Mouse (Mus musculus) cortical plate, adult 2 months (tissue): ENCODE data around the gene Syce2. TPM values are rescaled to one million over a fixed set of nuclear protein-coding genes. Genes with fewer than 3 reads are reported as not detected.

Experiments
- H3K27ac ChIP-seq: fragments of 200-500 bp; 2 replicates; pipeline ENCODE4 v1.5.1; 2012; ENCODE audit warnings: low read length, control low read depth, inconsistent platforms; ENCODE audit not compliant: insufficient read depth
- H3K4me1 ChIP-seq: fragments of 200-500 bp; 2 replicates; pipeline ENCODE4 v1.6.1; 2011; ENCODE audit warnings: low read length; ENCODE audit not compliant: control insufficient read depth, insufficient read depth
- H3K4me3 ChIP-seq: fragments of 200-500 bp; 2 replicates; pipeline ENCODE4 v1.5.1; 2011; ENCODE audit warnings: mild to moderate bottlenecking, low read length, control low read depth; ENCODE audit not compliant: insufficient read depth
- CTCF ChIP-seq: fragments of 200-500 bp; IDR thresholded peaks from 2 replicates; pipeline ENCODE4 v1.5.1; 2011; ENCODE audit warnings: mild to moderate bottlenecking, control low read depth, low read length; ENCODE audit not compliant: insufficient read depth; ENCODE audit errors: extremely low read depth
- POLR2A ChIP-seq: fragments of 200-500 bp; IDR thresholded peaks from 2 replicates; pipeline ENCODE4 v1.6.1; 2011; ENCODE audit warnings: mild to moderate bottlenecking, low read length, control low read depth; ENCODE audit not compliant: insufficient read depth; ENCODE audit errors: extremely low read depth
- polyA plus RNA-seq: library from polyadenylated mRNA; depleted of rRNA; stranded (reverse); fragments of >200 nt; gene quantifications from 2 replicates; pipeline ENCODE4 v1.2.3, GENCODE M21; 2012

The Syce2 gene
- polyA plus RNA-seq, 1 experiment: 3.7 TPM

- no peak for TF ChIP-seq CTCF
- TF ChIP-seq POLR2A: no peak
- H3K4me3 ChIP-seq: no peak overlapping the region
- no peaks in the 10 kb centered on the region for H3K4me1 ChIP-seq
- no peak overlapping the region for H3K27ac ChIP-seq
These were observed 30.4 kb upstream of the Syce2 start for GRCm38 (mm10) chr8:84841514-84841913.

GRCm38 (mm10) chr8:84844397-84845070, 27.4 kb upstream of the Syce2 start:
- no peak for TF ChIP-seq CTCF
- no peak for TF ChIP-seq POLR2A
- Histone ChIP-seq H3K4me3 (no peak overlapping the region; the same call in 1 of the 2 replicates), H3K27ac (no peak overlapping the region), H3K4me1 (no peaks in the 10 kb centered on the region)

GRCm38 (mm10) chr8:84845355-84846093, 26.4 kb upstream of the Syce2 start:
- TF ChIP-seq POLR2A: no peak
- TF ChIP-seq CTCF: 0 out of 2 replicates have a peak, but pooled peaks have one; percentile 16
- H3K4me3 ChIP-seq: peak overlapping the region; percentile 86
- H3K4me1 ChIP-seq: no peaks in the 10 kb centered on the region
- 0 out of 2 replicates have a peak overlapping the region, but pooled peaks have one; percentile 13 for H3K27ac ChIP-seq

GRCm38 (mm10) chr8:84846094-84846721, 25.7 kb upstream of the Syce2 start:
- Histone ChIP-seq H3K4me3 (peak overlapping the region; percentile 86), H3K4me1 (no peaks in the 10 kb centered on the region), H3K27ac (peak overlapping the region; percentile 13)
- TF ChIP-seq CTCF (no peak), POLR2A (no peak)

GRCm38 (mm10) chr8:84846722-84847572, 25.0 kb upstream of the Syce2 start, which contains the start of gene Calr:
Gene Calr, minus strand, starts transcription at chr8:84846934.
- H3K4me3 ChIP-seq: peak within 1 kb of the TSS; percentile 86
- H3K4me1 ChIP-seq: no peaks in the 10 kb centered on the region
- TF ChIP-seq POLR2A (peak; percentile 99), CTCF (no peak)
- peak within 1 kb of the TSS; percentile 13 for H3K27ac ChIP-seq

- TF ChIP-seq CTCF: no peak
- TF ChIP-seq POLR2A: no peak
- Histone ChIP-seq H3K4me1 (no peaks in the 10 kb centered on the region), H3K4me3 (peak overlapping the region; percentile 86; the same call in 1 of the 2 replicates), H3K27ac (no peak overlapping the region)
These were observed 24.1 kb upstream of the Syce2 start for GRCm38 (mm10) chr8:84847684-84848435.

GRCm38 (mm10) chr8:84856434-84856833, 15.5 kb upstream of the Syce2 start:
- H3K4me1 ChIP-seq: peaks cover 4% of the 10 kb centered on the region
- H3K4me3 ChIP-seq: peak overlapping the region; percentile 79; the same call in 1 of the 2 replicates
- H3K27ac ChIP-seq: no peak overlapping the region
- TF ChIP-seq CTCF (no peak), POLR2A (no peak)

- H3K4me3 ChIP-seq: peak within 1 kb of the TSS; percentile 79
- TF ChIP-seq CTCF (no peak), POLR2A (peak; percentile 95)
- no peak within 1 kb of the TSS for H3K27ac ChIP-seq
- peaks cover 4% of the 10 kb centered on the region for H3K4me1 ChIP-seq
These were observed 15.0 kb upstream of the Syce2 start, which contains the start of gene Farsa for GRCm38 (mm10) chr8:84856864-84857441. Gene Farsa, plus strand, starts transcription at chr8:84856989.
